Mouse (Mus musculus): ENCODE data around the gene Kmt2b.

The Kmt2b gene

GRCm38 (mm10) chr7:30599933-30600353 lies 11.4 kb upstream of the Kmt2b start:
- peak; percentile 95 to 98 for DNase-seq

GRCm38 (mm10) chr7:30598786-30599185 lies 10.3 kb upstream of the Kmt2b start, which contains the start of gene Zbtb32:
TSS of gene Zbtb32 (minus strand) at chr7:30598909.
- DNase-seq, result no peak

- DNase-seq, result no peak
These were observed 8.3 kb upstream of the Kmt2b start for GRCm38 (mm10) chr7:30596811-30597210.

- no peak for DNase-seq
These were observed 7.6 kb upstream of the Kmt2b start for GRCm38 (mm10) chr7:30596093-30596492.

- DNase-seq, result no peak
These were observed 6.0 kb upstream of the Kmt2b start for GRCm38 (mm10) chr7:30594510-30595024.

GRCm38 (mm10) chr7:30593579-30594509 lies 5.3 kb upstream of the Kmt2b start:
- no peak for DNase-seq

GRCm38 (mm10) chr7:30592772-30593423 lies 4.4 kb upstream of the Kmt2b start:
- DNase-seq, result no peak

GRCm38 (mm10) chr7:30591605-30591951 lies 3.1 kb upstream of the Kmt2b start:
- no peak for DNase-seq

GRCm38 (mm10) chr7:30590927-30591604 lies 2.5 kb upstream of the Kmt2b start:
- no peak for DNase-seq

GRCm38 (mm10) chr7:30589435-30590301 lies 1.1 kb upstream of the Kmt2b start:
- peak; percentile 86 to 91 for DNase-seq

GRCm38 (mm10) chr7:30587842-30588667 lies 471 bp downstream of the Kmt2b start:
- peak in 1 of 2 experiments; percentile 81 for DNase-seq

GRCm38 (mm10) chr7:30586455-30587020 lies 2.0 kb downstream of the Kmt2b start:
- no peak for DNase-seq

- no peak for DNase-seq
These were observed 3.4 kb downstream of the Kmt2b start for GRCm38 (mm10) chr7:30585170-30585569.

- no peak for DNase-seq
These were observed 4.2 kb downstream of the Kmt2b start for GRCm38 (mm10) chr7:30584339-30584738.

GRCm38 (mm10) chr7:30581547-30581946 lies 7.0 kb downstream of the Kmt2b start:
- no peak for DNase-seq

GRCm38 (mm10) chr7:30579950-30580349 lies 8.6 kb downstream of the Kmt2b start:
- DNase-seq, result no peak

- DNase-seq, result peak; percentile 87 to 91
These were observed 15.6 kb downstream of the Kmt2b start for GRCm38 (mm10) chr7:30572969-30573368.

GRCm38 (mm10) chr7:30572389-30572788 lies 16.1 kb downstream of the Kmt2b start:
- DNase-seq, result no peak

- DNase-seq, result no peak
These were observed 21.0 kb downstream of the Kmt2b start for GRCm38 (mm10) chr7:30567555-30567954.

GRCm38 (mm10) chr7:30566033-30566432 lies 22.5 kb downstream of the Kmt2b start:
- DNase-seq, result no peak
